Mouse (Mus musculus) small intestine, adult 2 months (tissue): ENCODE data around the gene Tmem182.

Source experiments
- CTCF ChIP-seq: fragments of 200-500 bp; IDR thresholded peaks from 2 replicates; pipeline ENCODE4 v1.5.1; 2012; ENCODE audit warnings: low read depth, mild to moderate bottlenecking, control low read depth, inconsistent platforms, low read length, moderate library complexity, mixed read lengths; ENCODE audit not compliant: insufficient replicate concordance, insufficient read length; ENCODE audit errors: extremely low read depth
- POLR2A ChIP-seq: fragments of 200-500 bp; IDR thresholded peaks from 2 replicates; pipeline ENCODE4 v1.6.1; 2012; ENCODE audit warnings: low read depth, mild to moderate bottlenecking, control low read depth, inconsistent platforms, low read length, moderate library complexity

DNA sequence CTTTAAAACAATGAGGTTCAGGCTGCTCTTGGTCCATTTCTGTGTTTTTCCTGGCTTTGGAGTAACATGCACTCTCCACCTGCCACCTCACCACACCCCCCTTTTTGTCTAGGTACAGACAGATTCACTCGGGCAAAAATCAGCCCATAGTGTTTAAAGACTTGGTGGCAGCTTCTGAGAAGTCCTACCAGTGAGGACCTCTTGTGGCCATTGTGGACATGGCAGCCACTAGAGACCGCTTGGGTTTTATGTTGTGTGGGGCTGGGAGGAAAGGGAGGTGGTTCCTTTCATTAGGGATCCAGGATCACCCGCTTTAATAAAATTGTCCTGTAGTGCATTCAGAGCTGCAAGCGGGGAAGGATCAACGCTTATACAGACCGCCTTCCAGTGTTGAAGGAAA lies 36.8 kb upstream of the Tmem182 start:
- TF ChIP-seq POLR2A: no peak
- TF ChIP-seq CTCF: peak; percentile 76; the same call in 1 of the 2 replicates
